11 mouse cellular contexts compared by ENCODE assay signal in genomic region chr9:14625024-14625423, GRCm38 (mm10). TPM values are rescaled to one million over a fixed set of nuclear protein-coding genes. Genes with fewer than 3 reads are reported as not detected.
DNase-seq lines count a peak whose midpoint lies in the region; ATAC-seq and TF ChIP-seq lines count a peak whose summit lies in the region.
"Had no signal": no experiment of that assay in that cellular context is flagged by ENCODE, and none has a peak within 500 bp of the region (broad histone marks: within the 10 kb centered on the region; RNA-seq: fewer than 3 reads in every experiment).

No protein-coding gene starts in this region.

- no peak overlapping the region for H3K4me2 ChIP-seq in stomach, postnatal 0 days (replicated peaks; ENCODE audit: low read depth)
- no peak overlapping the region for H3K4me2 ChIP-seq in forebrain, embryonic 12.5 days
- H3K4me2 ChIP-seq in hindbrain, embryonic 16.5 days (ENCODE audit: low read length): no peak overlapping the region
- H3K4me2 ChIP-seq: midbrain, embryonic 13.5 days had no signal

- no peak overlapping the region for H3K4me3 ChIP-seq in stomach, postnatal 0 days (ENCODE audit: low read depth, low read length)
- no peak overlapping the region for H3K4me3 ChIP-seq in forebrain, embryonic 12.5 days (replicated peaks)
- no peak overlapping the region for H3K4me3 ChIP-seq in hindbrain, embryonic 16.5 days (ENCODE audit: low read length)
- H3K4me3 ChIP-seq: midbrain, embryonic 13.5 days had no signal

- no peaks in the 10 kb centered on the region for H3K9me3 ChIP-seq in stomach, postnatal 0 days (ENCODE audit: control insufficient read depth, low read length)
- no peaks in the 10 kb centered on the region for H3K9me3 ChIP-seq in forebrain, embryonic 12.5 days
- H3K9me3 ChIP-seq in hindbrain, embryonic 16.5 days (ENCODE audit: control insufficient read depth, low read length): no peaks in the 10 kb centered on the region
- H3K9me3 ChIP-seq: G1E; midbrain, embryonic 13.5 days had no signal

- peak; percentile 33 for DNase-seq in ovary, postnatal 36 days (ENCODE audit: low spot score)
- DNase-seq in ovary, postnatal 10 days (ENCODE audit: low spot score): no peak
- peak; percentile 66 to 81 for DNase-seq in gastrocnemius, postnatal 4 days (ENCODE audit: low spot score in 2 of 2)
- DNase-seq in kidney, postnatal 36 days: peak; percentile 68 to 80
- DNase-seq in stomach, postnatal 0 days (ENCODE audit: low spot score): no peak
- DNase-seq: embryo, embryonic 11 days had no signal

- WGBS in stomach, postnatal 0 days: 5% methylated on average over 3 of the region's 3 CpGs
- WGBS in forebrain, embryonic 12.5 days: 59% methylated on average over 3 of the region's 3 CpGs
- WGBS in hindbrain, embryonic 16.5 days: 55% methylated on average over 3 of the region's 3 CpGs

- no peak for TF ChIP-seq CTCF in stomach, postnatal 0 days (IDR thresholded peaks at IDR 0.05; ENCODE audit: low read depth)

- H3K9ac ChIP-seq in stomach, postnatal 0 days (ENCODE audit: low read length): no peak overlapping the region
- no peak overlapping the region for H3K9ac ChIP-seq in forebrain, embryonic 12.5 days
- H3K9ac ChIP-seq in hindbrain, embryonic 16.5 days (ENCODE audit: low read depth, low read length): no peak overlapping the region
- H3K9ac ChIP-seq: midbrain, embryonic 13.5 days had no signal

- no peaks in the 10 kb centered on the region for H3K36me3 ChIP-seq in stomach, postnatal 0 days (ENCODE audit: control insufficient read depth, insufficient read depth, low read length)
- no peaks in the 10 kb centered on the region for H3K36me3 ChIP-seq in forebrain, embryonic 12.5 days (replicated peaks)
- H3K36me3 ChIP-seq in hindbrain, embryonic 16.5 days (ENCODE audit: control insufficient read depth, insufficient read depth, low read length): no peaks in the 10 kb centered on the region
- H3K36me3 ChIP-seq: G1E; midbrain, embryonic 13.5 days had no signal

- H3K4me1 ChIP-seq in stomach, postnatal 0 days (replicated peaks; ENCODE audit: control insufficient read depth, insufficient read depth): no peaks in the 10 kb centered on the region; the same call in none of the 2 replicates
- H3K4me1 ChIP-seq in forebrain, embryonic 12.5 days: no peaks in the 10 kb centered on the region
- H3K4me1 ChIP-seq in hindbrain, embryonic 16.5 days (ENCODE audit: control insufficient read depth, insufficient read depth, low read depth, low read length): no peaks in the 10 kb centered on the region
- H3K4me1 ChIP-seq: midbrain, embryonic 13.5 days had no signal

- ATAC-seq in stomach, postnatal 0 days (ENCODE audit: low FRiP score, low TSS enrichment): peak; percentile 45; the same call in 1 of the 2 replicates
- no peak for ATAC-seq in megakaryocyte-erythroid progenitor cell, adult 5-6 weeks (replicated peaks; ENCODE audit: low FRiP score, low TSS enrichment, poor library complexity, severe bottlenecking)
- ATAC-seq in forebrain, embryonic 12.5 days (ENCODE audit: low FRiP score): no peak
- ATAC-seq in hindbrain, embryonic 16.5 days: no peak
- ATAC-seq: midbrain, embryonic 13.5 days had no signal

- H3K27me3 ChIP-seq in stomach, postnatal 0 days (ENCODE audit: control insufficient read depth, insufficient read depth, low read length): no peaks in the 10 kb centered on the region
- H3K27me3 ChIP-seq in forebrain, embryonic 12.5 days: no peaks in the 10 kb centered on the region
- no peaks in the 10 kb centered on the region for H3K27me3 ChIP-seq in hindbrain, embryonic 16.5 days (replicated peaks; ENCODE audit: control insufficient read depth, insufficient read depth, low read length)
- H3K27me3 ChIP-seq: midbrain, embryonic 13.5 days had no signal

- H3K27ac ChIP-seq in stomach, postnatal 0 days (replicated peaks): no peak overlapping the region
- H3K27ac ChIP-seq in forebrain, embryonic 12.5 days: no peak overlapping the region
- H3K27ac ChIP-seq in hindbrain, embryonic 16.5 days (ENCODE audit: low read depth, low read length): no peak overlapping the region
- H3K27ac ChIP-seq: midbrain, embryonic 13.5 days had no signal

- TF ChIP-seq EP300 in stomach, postnatal 0 days (optimal IDR thresholded peaks at IDR 0.05): no peak

RNA-seq across cellular contexts. Expression of gene Amotl1, which starts 19.8 kb away (rescaled TPM):
- total RNA-seq in gastrocnemius, postnatal 4 days (2021): 100 to 1,000 TPM; 330 to 368 TPM
- polyA plus RNA-seq in stomach, postnatal 0 days (2015; fragmentation: Nextera tagmentation; extraction: Ambion mirVana): 7.3 and 7.7 TPM in 2 replicates
- total RNA-seq in megakaryocyte-erythroid progenitor cell, adult 5-6 weeks (2014; fragmentation: Nextera tagmentation): not detected in 2 replicates
- total RNA-seq in megakaryocyte-erythroid progenitor cell, adult 5-6 weeks (2017): not detected in 2 replicates
- polyA plus RNA-seq in forebrain, embryonic 12.5 days (2016; fragmentation: Nextera tagmentation; extraction: Ambion mirVana): 14.1 and 14.8 TPM in 2 replicates
- 6.6 and 8.3 TPM in 2 replicates for polyA plus RNA-seq in hindbrain, embryonic 16.5 days (2015; fragmentation: Nextera tagmentation; extraction: Ambion mirVana)

Comparison
In these comparisons a context has a peak if more than half of its experiments do, and no peak if none do; other contexts are left out.
1. DNase-seq: peak in ovary, postnatal 36 days (single experiment), gastrocnemius, postnatal 4 days (2 of 2) and kidney, postnatal 36 days (2 of 2); none in ovary, postnatal 10 days (single experiment) and stomach, postnatal 0 days (single experiment).